Mouse (Mus musculus) left cerebral cortex, postnatal 4 days (tissue): Measurements from ENCODE around the gene Hsp90ab1. TPM values are rescaled to one million over a fixed set of nuclear protein-coding genes. Genes with fewer than 3 reads are reported as not detected.

Experiments used
- DNase-seq: peaks from one replicate; pipeline ENCODE4 v3.0.0-alpha.2; 2022
- intact Hi-C: fragments of 180-260 bp; cut with DNase I; formaldehyde crosslinking; loops from one replicate; pipeline ENCODE4 v1.15.1; 2025
- total RNA-seq, 2 experiments: library from RNA; stranded (reverse); gene quantifications; 2 replicates each; pipeline ENCODE4 v1.2.3; 2021

The Hsp90ab1 gene
- total RNA-seq, 2 experiments from 2014 or later, result 1,680 to 1,682 TPM

- no peak for DNase-seq
- intact Hi-C loops, result no loop called here
Measured at GRCm38 (mm10) chr17:45559732-45560525, 13.1 kb downstream of the Hsp90ab1 start.

DNA sequence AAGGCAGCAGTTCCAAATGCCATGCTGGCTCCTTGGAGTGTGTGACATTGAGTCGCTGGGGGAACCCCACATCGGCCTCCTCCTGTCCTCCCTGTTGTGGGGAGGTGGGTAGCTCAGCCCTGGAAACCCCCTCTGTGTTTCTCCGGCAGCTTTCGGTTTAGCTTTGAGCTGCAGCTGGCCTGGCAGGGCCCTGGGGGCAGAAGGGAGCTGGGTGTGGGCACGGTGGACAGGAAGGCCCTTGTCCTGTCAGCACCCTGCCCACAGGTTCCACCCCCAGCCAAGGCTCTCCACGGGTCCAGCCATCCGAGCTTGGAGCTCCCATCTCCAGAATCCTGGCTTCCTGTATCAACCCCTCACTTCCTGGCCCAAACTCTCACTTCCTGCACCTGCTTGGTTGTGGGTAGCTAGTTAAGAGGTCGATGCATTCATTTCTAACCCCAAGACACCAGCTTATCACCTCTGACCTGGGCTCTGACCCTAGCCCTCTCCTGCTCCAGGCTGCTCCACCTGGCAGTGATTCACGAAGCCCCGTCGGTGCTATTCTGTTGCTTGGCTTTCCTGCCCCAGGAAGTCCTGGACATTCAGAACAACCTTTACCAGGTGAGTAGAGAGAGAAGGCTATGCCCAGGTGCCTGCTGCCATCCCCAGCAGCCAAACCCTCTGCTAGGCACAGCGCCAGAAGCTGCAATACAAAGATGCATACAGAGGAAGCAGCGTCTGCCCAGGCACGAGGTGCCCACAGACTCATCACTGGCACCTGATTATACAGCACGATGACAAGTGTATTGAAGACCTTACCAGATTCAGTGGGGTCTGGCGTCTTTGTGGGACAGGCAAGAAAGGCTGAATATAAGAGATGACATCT lies 14.8 kb downstream of the Hsp90ab1 start:
- intact Hi-C loops, result no loop called here
- no peak for DNase-seq

DNA sequence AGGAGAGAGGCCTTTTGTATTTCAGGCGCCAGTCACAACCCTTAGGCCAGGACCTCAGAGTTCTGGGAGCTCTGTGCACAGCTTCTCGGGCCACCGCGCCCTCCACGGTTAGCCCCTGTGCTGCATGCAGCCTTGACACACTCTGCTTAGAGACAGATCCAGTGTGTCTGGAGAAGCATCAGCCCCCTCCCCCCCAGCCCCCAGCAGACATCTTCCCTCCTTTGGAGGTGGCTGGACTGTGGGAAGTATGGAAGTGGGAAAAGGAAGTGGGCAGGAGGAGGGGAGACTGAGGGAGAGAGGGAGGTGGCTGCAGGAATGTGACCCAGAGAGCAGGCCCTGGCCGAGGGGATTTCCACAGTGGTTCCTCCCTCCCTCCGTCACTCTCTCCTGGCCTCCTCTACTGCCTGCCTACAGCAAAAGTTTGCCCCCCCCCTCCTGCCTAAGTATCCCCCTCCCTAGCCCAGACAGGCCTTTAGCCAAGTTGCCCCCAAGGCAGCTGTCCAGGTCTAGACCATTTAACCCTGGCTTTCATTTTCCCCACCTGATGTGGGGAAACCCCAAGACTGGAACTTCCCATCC lies 15.7 kb downstream of the Hsp90ab1 start:
- intact Hi-C loops, result no loop called here
- no peak for DNase-seq

DNA sequence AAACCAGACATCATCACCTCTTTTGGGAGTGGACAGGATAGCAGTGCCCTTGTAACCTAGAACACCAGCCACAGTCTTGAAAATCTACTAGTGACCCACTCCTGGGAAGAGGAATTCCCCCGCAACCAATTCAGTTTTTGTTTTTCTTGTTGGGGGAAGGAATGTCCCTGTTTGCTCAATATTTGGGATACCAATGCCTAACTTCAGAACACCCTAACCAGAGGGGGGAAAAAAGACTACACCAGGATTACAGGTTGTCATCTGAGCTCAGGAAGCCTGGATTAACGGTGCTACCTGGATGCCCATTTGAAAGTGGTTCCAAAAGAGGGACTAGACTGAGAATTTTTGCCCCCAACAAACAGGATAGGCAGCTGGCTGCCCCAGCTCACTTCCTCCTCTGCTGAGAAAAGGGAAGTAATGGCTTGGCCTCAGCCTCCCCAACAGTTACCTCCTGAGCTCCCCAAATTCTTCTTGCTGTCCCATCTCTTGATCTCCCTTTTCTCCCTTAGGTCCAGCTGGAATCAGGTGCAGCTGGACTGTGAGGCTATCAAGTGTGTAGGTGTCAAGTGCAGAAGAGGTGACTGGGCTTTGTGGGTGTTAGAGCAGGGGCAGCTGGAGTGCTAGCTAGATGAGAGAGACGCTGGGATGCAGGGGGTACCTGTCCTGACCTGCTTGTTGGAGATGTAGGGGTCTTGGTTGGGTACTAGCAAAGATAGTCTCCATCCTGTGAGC lies 16.4 kb downstream of the Hsp90ab1 start:
- intact Hi-C loops, result no loop called here
- DNase-seq, result no peak

GRCm38 (mm10) chr17:45556107-45556489 lies 17.0 kb downstream of the Hsp90ab1 start:
- no peak for DNase-seq
- intact Hi-C loops, result no loop called here

GRCm38 (mm10) chr17:45555452-45556106 lies 17.5 kb downstream of the Hsp90ab1 start, which contains the start of gene Nfkbie:
Gene Nfkbie (plus strand): TSS chr17:45555703.
- intact Hi-C loops, result no loop called here
- DNase-seq, result peak; percentile 97

DNA sequence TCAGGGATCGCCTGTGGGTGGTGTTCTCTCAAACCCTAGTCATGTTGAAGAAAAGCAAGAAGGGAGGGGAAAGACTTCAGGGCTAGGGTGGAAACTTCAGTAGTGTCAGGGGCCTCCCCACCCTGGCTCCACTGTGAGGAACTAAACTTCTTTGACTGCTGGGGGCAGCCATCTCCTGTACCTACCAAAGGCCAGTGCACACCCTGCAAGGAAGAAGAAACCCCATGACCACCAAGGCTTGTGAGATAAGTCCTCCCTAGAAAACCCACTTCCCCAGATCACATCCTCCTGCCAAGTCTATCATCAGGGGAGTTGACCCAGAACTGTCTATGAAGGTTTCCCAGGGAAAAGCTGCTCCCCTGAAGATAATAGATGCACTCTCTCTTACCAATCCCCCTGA lies 18.7 kb downstream of the Hsp90ab1 start:
- intact Hi-C loops, result loop anchor here (5.0 kb wide), 1 partner anchor 37 kb away; no protein-coding TSS in a partner anchor
- no peak for DNase-seq

DNA sequence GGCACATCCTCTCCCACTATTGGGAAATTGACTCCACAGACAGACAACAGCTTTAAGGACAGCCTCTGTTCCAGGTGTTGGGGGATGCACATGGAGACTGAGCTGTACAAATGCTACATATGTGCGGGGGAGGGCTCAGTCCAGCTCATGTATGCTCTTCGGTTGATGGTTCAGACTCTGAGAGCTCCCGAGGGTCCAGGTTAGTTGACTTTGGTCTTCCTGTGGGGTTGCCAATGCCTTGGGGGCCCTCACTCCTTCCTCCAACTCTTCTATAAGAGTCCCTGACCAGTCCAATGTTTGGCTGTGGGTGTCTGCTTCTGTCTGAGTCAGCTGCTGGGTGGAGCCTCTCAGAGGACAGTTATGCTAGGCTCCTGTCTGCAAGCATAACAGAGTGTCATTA lies 20.0 kb downstream of the Hsp90ab1 start:
- DNase-seq, result no peak
- intact Hi-C loops, result loop anchor here (5.0 kb wide), 1 partner anchor 36 kb away; no protein-coding TSS in a partner anchor

DNA sequence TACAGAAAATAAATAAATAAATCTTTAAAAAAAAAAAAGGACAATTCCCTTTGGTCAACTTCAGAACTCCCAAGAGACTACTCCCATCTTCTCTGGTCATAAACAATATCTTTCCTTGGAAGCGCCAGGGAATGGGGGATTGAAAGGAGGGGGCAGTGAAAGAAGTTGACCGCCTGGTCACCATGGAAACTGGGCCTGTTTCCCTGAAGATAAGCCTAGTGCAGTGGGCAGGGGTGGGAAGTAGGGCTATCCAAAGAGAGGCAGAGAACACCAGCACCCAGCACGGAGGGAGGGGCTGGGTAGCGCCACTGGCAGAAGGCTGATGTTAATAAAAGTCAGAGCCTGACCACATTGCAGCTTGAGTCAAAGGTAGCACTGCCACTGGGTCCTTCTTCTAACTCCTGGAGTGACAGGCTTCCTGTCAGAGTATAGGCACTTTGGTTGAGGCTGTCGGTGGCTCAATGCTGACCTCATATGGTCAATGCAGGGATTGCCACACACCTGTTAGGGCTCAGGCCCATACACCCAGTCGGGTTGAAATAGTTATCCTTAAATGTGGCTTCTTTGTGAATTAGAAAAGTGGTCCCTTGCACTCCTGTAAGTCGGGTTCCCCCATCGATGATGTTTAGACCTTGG lies 21.1 kb downstream of the Hsp90ab1 start:
- DNase-seq, result peak; percentile 82
- intact Hi-C loops, result loop anchor here (2.0 to 5.0 kb wide), 2 partner anchors 35 to 73 kb away; no protein-coding TSS in a partner anchor

DNA sequence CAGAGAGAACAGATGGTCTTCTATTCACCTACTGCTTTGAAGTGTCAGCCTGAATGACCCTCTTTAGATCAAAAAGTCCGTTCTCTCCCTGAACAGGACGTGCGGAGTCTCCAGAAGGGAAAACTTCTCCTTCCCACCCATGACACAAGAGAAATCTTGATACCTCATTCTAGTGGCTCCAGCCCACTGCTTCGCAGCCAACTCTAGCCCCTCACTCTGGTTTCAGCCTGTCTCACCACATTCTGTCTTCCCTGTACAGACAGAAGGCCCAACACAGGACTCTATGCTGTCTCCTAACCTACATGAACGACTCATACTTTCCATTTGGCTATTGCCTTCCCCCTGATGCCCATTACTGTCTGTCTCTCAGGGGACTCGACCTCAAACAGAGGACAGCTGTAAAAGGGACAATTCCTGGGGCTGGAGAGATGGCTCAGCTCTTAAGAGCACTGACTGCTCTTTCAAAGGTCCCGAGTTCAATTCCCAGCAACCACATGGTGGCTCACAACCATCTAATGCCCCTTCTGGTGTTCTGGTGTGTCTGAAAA lies 21.7 kb downstream of the Hsp90ab1 start:
- no peak for DNase-seq
- intact Hi-C loops, result loop anchor here (2.0 to 5.0 kb wide), 2 partner anchors 34 to 73 kb away; no protein-coding TSS in a partner anchor

DNA sequence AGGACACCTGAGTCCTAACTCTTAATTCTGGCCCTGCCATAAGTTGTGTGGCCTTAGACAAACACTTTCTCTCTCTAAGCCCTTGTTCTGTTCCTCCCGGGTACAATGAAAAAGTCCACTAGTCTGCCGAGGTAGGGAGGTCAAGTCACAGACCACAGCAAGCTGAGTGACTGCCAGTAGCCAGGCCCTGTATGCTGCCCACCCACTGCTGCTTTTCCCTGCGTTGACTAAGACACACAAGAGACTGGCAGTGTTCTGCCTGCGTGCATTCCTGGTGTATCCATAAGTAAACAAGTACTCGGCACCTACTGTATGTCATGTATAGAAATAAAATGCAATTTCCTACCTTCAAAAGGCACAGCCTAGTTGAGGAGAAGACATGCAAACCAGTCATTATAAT lies 22.8 kb downstream of the Hsp90ab1 start:
- intact Hi-C loops, result loop anchor here (2.0 to 5.0 kb wide), 2 partner anchors 33 to 71 kb away; no protein-coding TSS in a partner anchor
- no peak for DNase-seq

DNA sequence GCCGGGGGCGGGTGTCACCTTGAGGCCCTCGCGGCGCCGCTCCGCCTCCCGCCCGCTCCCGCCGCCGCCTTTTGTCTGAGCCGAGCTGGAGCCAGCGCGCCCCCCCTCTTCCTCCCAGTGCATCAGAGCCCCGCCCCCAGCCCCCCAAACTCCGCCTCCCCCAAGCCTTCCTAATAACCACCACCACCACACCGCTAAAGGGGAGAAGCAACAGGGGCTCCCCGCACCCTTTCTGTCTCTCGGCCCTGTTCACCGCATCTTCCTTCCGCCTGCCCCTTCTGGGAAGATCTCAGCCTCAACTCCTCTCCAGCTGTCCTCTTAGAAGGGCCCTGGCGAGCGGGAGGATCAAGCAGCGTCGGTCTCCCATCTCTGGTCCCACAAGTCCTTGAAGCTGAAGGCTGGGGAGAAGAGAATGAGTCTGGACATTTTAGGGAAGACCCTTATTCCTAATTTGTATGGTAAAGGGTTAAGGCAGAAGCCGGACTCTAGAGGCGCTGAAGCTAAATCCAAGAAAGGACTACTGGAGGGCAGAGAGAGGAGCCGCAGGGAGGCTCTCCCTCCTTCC lies 23.4 kb downstream of the Hsp90ab1 start, which contains the start of gene Tmem151b:
Gene Tmem151b, minus strand, starts transcription at position 61 of the 565 bp plus-strand sequence.
- peak; percentile 88 for DNase-seq
- intact Hi-C loops, result loop anchor here (2.0 to 5.0 kb wide), 2 partner anchors 32 to 71 kb away; no protein-coding TSS in a partner anchor

- intact Hi-C loops, result no loop called here
- peak; percentile 76 for DNase-seq
Measured at GRCm38 (mm10) chr17:45548541-45549512, 24.2 kb downstream of the Hsp90ab1 start.

- intact Hi-C loops, result no loop called here
- no peak for DNase-seq
Measured at GRCm38 (mm10) chr17:45547461-45548190, 25.4 kb downstream of the Hsp90ab1 start.

DNA sequence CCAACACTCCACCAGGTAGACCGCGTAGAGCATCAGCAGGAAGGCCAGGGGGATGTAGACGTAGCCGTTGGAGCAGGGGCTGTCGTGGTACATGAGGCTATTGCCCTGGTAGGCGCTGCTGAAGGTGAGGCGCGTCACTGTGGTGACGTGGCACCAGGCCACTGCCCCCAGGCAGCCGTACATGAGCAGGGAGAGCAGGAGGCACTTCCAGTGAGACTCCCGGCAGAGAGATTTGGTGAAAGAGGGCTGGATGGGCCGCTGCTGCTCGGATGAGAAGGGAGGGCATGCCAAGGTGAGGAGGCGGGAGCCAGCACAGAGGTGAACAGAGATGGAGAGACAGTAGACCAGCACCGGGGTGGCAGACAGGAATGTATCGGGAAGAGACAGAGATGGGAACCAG lies 26.1 kb downstream of the Hsp90ab1 start:
- no peak for DNase-seq
- intact Hi-C loops, result no loop called here

DNA sequence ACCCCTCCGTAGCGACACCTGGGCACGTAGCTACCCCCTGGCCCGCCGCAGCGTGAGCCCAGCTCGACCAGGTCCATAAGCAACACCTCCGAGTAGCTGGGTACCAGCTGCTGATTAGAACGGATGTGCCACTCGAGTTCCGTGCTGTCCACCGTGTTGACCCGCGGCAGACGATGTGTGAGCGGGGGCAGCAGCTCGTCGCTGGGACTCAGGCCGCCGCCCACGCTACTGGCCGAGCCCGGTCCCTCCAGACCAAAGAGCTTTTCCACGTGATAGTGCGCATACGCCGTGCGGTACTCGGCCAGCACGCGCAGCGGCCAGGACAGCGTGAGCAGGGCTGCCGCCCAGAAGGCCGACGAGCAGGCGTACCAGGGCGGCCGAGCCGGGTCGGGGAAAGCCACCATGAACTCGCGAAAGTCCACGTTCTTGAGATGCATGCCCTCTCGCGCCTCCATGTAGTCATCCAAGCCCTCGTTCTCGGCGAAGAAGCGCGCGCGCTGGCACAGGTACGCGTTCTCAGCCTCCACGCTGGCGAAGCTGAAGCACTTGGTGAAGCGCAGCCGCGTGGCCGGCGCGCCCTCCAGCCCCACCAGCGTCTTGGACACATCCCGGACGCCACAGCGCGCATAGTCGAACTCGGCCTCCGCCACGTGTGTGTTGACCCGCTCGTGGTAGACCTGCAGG lies 27.7 kb downstream of the Hsp90ab1 start:
- no peak for DNase-seq

More for the DNA sequence above, 27.7 kb downstream of the Hsp90ab1 start:
- intact Hi-C loops, result no loop called here
